Mouse (Mus musculus) lung, postnatal 25 days (tissue): ENCODE results near the gene Nop14.
A peak's percentile ranks its signal among the peaks of the same experiment; 100 is the strongest.
"Not testable (repeated sequence)": the region's sequence is repeated elsewhere in the genome, so short reads cannot be mapped to it uniquely, and the experiment has no call there.

ENCODE experiments used
- DNase-seq: peaks from one replicate; pipeline ENCODE4 v3.0.0; 2022; ENCODE audit warnings: low spot score

The Nop14 gene

DNA sequence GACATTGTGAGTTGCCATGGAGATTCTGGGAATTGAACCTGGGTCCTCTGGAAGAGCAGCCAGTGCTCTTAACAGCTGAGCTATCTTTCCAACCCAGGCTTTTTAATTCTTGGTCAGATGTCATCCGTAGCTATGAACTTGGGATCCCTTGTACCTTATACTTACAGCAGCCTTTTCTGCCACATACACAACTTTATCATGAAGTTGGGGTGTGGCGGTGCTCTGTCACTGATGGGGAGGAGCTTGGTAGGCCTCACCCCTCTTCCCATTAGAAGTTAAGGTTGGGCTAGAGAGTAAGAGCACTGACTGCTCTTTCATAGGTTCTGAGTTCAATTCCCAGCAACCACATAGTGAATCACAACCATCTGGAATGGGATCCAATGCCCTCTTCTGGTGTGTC, 27.0 kb downstream of the Nop14 start:
- no peak for DNase-seq

DNA sequence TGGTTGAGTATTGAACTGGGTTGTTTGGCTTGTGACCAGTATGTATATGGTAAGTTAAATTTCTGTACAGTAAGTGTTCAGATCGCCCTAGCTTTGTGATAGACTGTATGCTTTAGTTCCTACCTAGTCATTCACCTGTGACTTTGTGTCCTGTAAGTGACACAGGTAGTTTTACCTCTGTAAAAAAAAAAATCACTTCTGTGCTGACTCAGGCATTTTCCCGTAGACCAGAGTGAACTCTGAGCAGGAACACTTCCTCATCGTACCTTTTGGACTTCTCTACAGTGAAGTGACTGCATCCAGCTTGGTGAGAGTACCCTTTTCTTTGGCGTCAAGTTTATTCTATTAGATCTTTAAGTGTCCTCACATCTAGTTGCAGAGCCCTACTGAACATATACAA, 50.0 kb downstream of the Nop14 start:
- no peak for DNase-seq

DNA sequence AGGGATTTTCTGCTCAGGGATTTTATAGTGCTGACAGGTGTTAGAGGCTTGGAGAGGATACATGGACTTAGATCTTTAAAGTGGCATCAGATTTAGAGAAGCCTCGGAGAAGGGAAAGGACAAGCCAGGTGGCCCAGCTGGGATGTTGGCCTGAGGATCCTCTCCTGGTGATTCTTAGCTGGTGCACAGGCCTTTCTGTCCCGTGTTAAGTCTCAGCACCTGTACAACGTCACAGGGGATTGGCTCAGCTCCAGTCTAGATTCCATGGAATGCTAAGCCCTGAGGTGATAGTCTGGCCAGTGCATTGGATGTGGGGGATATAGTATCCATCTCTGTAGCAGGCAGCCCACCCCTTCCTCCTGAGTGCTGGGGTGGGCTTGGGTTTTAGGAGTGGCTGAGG, 51.7 kb downstream of the Nop14 start:
- no peak for DNase-seq

- DNase-seq, result peak; percentile 31
These were observed 52.7 kb downstream of the Nop14 start for GRCm38 (mm10) chr5:34607100-34607880.

DNA sequence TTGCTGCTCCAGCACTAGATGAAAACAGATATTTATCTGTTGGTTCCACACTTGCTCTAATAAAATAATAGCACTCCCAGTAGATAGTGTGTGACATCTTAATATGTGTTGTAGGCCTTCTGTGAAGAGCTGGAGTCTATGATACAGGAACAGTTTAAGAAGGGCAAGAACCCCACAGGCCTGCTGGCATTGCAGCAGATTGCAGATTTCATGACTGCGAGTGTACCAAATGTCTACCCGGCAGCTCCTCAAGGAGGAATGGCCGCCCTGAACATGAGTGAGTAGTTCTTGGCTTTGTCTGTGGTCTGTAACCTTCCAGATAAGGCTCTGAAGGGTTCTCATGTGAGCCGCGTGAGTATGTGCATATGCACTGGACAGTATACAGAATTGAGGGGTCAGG, 55.4 kb downstream of the Nop14 start:
- no peak for DNase-seq

GRCm38 (mm10) chr5:34593202-34593727, 66.7 kb downstream of the Nop14 start:
- DNase-seq, result no peak

DNA sequence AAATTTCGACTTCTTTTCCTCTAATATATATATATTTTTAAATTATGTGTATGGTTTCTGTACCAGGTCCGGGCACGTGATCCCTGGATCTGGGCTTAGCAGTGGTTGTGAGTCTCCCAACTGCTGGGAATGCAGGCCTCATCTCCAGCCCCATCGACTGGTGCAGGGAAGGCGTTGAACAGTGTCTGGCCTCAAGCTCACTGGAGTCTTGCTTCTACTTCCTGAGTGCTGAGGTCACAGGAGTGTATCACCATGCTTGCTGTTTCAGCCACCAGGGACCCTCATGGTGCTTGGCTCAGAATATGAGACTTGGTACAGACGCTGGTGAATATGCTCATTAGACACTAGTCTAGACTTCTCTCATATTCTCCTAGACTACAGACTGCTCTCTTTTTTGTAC, 67.3 kb downstream of the Nop14 start:
- no peak for DNase-seq

- not testable (repeated sequence) for DNase-seq
These were observed 67.7 kb downstream of the Nop14 start for GRCm38 (mm10) chr5:34592224-34592623.

GRCm38 (mm10) chr5:34591388-34592004, 68.5 kb downstream of the Nop14 start:
- DNase-seq, result no peak

- no peak for DNase-seq
These were observed 69.2 kb downstream of the Nop14 start for GRCm38 (mm10) chr5:34590702-34591101.

- DNase-seq, result no peak
These were observed 69.9 kb downstream of the Nop14 start for GRCm38 (mm10) chr5:34590059-34590458.
